9 mouse cellular contexts compared by ENCODE assay signal in genomic region chr2:25291184-25292053, GRCm38 (mm10). TPM values are rescaled to one million over a fixed set of nuclear protein-coding genes. Genes with fewer than 3 reads are reported as not detected.
DNase-seq lines count a peak whose midpoint lies in the region; ATAC-seq and TF ChIP-seq lines count a peak whose summit lies in the region.
"Had no signal": no experiment of that assay in that cellular context is flagged by ENCODE, and none has a peak within 500 bp of the region (broad histone marks: within the 10 kb centered on the region; RNA-seq: fewer than 3 reads in every experiment).

No protein-coding gene starts in this region.

- H3K4me3 ChIP-seq in kidney, adult 2 months (ENCODE audit: insufficient read depth, low read depth, low read length): peak overlapping the region; percentile 29; the same call in 1 of the 2 replicates
- no peak overlapping the region for H3K4me3 ChIP-seq in forebrain, embryonic 11.5 days (ENCODE audit: low read depth, low read length)
- H3K4me3 ChIP-seq in limb, embryonic 10.5 days: peak overlapping the region; percentile 40
- peak overlapping the region; percentile 27 for H3K4me3 ChIP-seq in neural tube, embryonic 13.5 days

- no peaks in the 10 kb centered on the region for H3K36me3 ChIP-seq in kidney, adult 2 months (ENCODE audit: control insufficient read depth, insufficient read depth, low read length)
- H3K36me3 ChIP-seq in forebrain, embryonic 11.5 days (ENCODE audit: control insufficient read depth, insufficient read depth, low read length): no peaks in the 10 kb centered on the region
- H3K36me3 ChIP-seq in limb, embryonic 10.5 days: peaks cover 4% of the 10 kb centered on the region
- peaks cover 17% of the 10 kb centered on the region for H3K36me3 ChIP-seq in neural tube, embryonic 13.5 days

- peak overlapping the region; percentile 26; the same call in 1 of the 2 replicates for H3K4me2 ChIP-seq in forebrain, embryonic 11.5 days (ENCODE audit: low read depth, low read length, severe bottlenecking)
- H3K4me2 ChIP-seq in neural tube, embryonic 13.5 days: peak overlapping the region; percentile 49

- H3K9ac ChIP-seq in forebrain, embryonic 11.5 days (ENCODE audit: low read length): no peak overlapping the region
- H3K9ac ChIP-seq in neural tube, embryonic 13.5 days: peak overlapping the region; percentile 49

- H3K4me1 ChIP-seq in kidney, adult 2 months (ENCODE audit: control insufficient read depth, insufficient read depth, low read length): peaks cover 6% of the 10 kb centered on the region
- peaks cover 3% of the 10 kb centered on the region; the same call in 1 of the 2 replicates for H3K4me1 ChIP-seq in forebrain, embryonic 11.5 days (replicated peaks; ENCODE audit: control insufficient read depth, insufficient read depth, low read length)
- peaks cover 27% of the 10 kb centered on the region for H3K4me1 ChIP-seq in limb, embryonic 10.5 days
- H3K4me1 ChIP-seq in neural tube, embryonic 13.5 days (replicated peaks): peaks cover 39% of the 10 kb centered on the region

- no peaks in the 10 kb centered on the region for H3K9me3 ChIP-seq in forebrain, embryonic 11.5 days (ENCODE audit: control insufficient read depth, low read length)
- no peaks in the 10 kb centered on the region for H3K9me3 ChIP-seq in limb, embryonic 10.5 days (replicated peaks)
- no peaks in the 10 kb centered on the region for H3K9me3 ChIP-seq in neural tube, embryonic 13.5 days

- H3K27ac ChIP-seq in kidney, adult 2 months (ENCODE audit: insufficient read depth, low read depth, low read length): no peak overlapping the region
- H3K27ac ChIP-seq in forebrain, embryonic 11.5 days (ENCODE audit: low read depth, low read length): no peak overlapping the region
- no peak overlapping the region for H3K27ac ChIP-seq in limb, embryonic 10.5 days
- H3K27ac ChIP-seq in neural tube, embryonic 13.5 days (replicated peaks): no peak overlapping the region

- TF ChIP-seq CTCF in kidney, adult 2 months (conservative IDR thresholded peaks at IDR 0.05; ENCODE audit: insufficient read depth, insufficient read length, low read depth, low read length): no peak

- 7% methylated on average over 32 of the region's 32 CpGs for WGBS in kidney, adult 2 months
- WGBS in forebrain, embryonic 11.5 days: 6% methylated on average over 31 of the region's 32 CpGs
- WGBS in limb, embryonic 10.5 days: 7% methylated on average over 32 of the region's 32 CpGs
- WGBS in neural tube, embryonic 13.5 days: 6% methylated on average over 32 of the region's 32 CpGs

- no peaks in the 10 kb centered on the region; the same call in 1 of the 2 replicates for H3K27me3 ChIP-seq in kidney, adult 2 months (replicated peaks; ENCODE audit: control insufficient read depth, insufficient read depth, low read length)
- peaks cover 52% of the 10 kb centered on the region for H3K27me3 ChIP-seq in forebrain, embryonic 11.5 days (ENCODE audit: control insufficient read depth, insufficient read depth, low read length)
- H3K27me3 ChIP-seq in limb, embryonic 10.5 days (ENCODE audit: low read depth, poor library complexity, severe bottlenecking): peaks cover 100% of the 10 kb centered on the region
- peaks cover 88% of the 10 kb centered on the region for H3K27me3 ChIP-seq in neural tube, embryonic 13.5 days

- TF ChIP-seq POLR2A in kidney, adult 2 months (IDR thresholded peaks at IDR 0.05; ENCODE audit: low read depth, low read length): no peak

- peak; percentile 25 for DNase-seq in kidney, adult 2 months
- DNase-seq in kidney, adult 8-10 months: no peak
- DNase-seq in forebrain, embryonic 11.5 days (ENCODE audit: low spot score): no peak
- peak; percentile 46 for DNase-seq in limb, embryonic 10.5 days (ENCODE audit: low spot score)
- no peak for DNase-seq in urinary bladder, postnatal 4 days (ENCODE audit: low spot score in 2 of 2)
- no peak for DNase-seq in layer of hippocampus, postnatal 25 days (ENCODE audit: extremely low spot score in 1 of 2, low spot score in 1 of 2)
- no peak for DNase-seq in gastrocnemius, adult 18-20 months (ENCODE audit: low spot score)

- ATAC-seq in forebrain, embryonic 11.5 days (replicated peaks; ENCODE audit: low FRiP score): peak; percentile 25; the same call in 1 of the 2 replicates
- ATAC-seq in neural tube, embryonic 13.5 days (ENCODE audit: low read depth): no peak
- ATAC-seq: Patski had no signal

RNA-seq across cellular contexts. Expression of gene Lrrc26, which starts 1.7 kb away (rescaled TPM):
- polyA plus RNA-seq in kidney, adult 2 months (2012; rRNA removed): 2.7 and 3.0 TPM in 2 replicates
- polyA plus RNA-seq in forebrain, embryonic 11.5 days (2014; fragmentation: Nextera tagmentation; extraction: Ambion mirVana): not detected in 2 replicates
- not detected in 2 replicates for polyA plus RNA-seq in limb, embryonic 10.5 days (2016; fragmentation: Nextera tagmentation; extraction: Ambion mirVana)
- polyA plus RNA-seq in neural tube, embryonic 13.5 days (2015; fragmentation: Nextera tagmentation; extraction: Ambion mirVana): not detected in 2 replicates
- not detected for total RNA-seq in layer of hippocampus, postnatal 25 days (2021)
- not detected for total RNA-seq in gastrocnemius, adult 18-20 months (2021)
- polyA plus RNA-seq: Patski had no signal

RNA-seq across cellular contexts. Expression of gene Tmem210, which starts 3.5 kb away (rescaled TPM):
- not detected in 2 replicates for polyA plus RNA-seq in kidney, adult 2 months (2012; rRNA removed)
- not detected in 2 replicates for polyA plus RNA-seq in forebrain, embryonic 11.5 days (2014; fragmentation: Nextera tagmentation; extraction: Ambion mirVana)
- not detected in 2 replicates for polyA plus RNA-seq in limb, embryonic 10.5 days (2016; fragmentation: Nextera tagmentation; extraction: Ambion mirVana)
- polyA plus RNA-seq in neural tube, embryonic 13.5 days (2015; fragmentation: Nextera tagmentation; extraction: Ambion mirVana): not detected in 2 replicates
- not detected for total RNA-seq in layer of hippocampus, postnatal 25 days (2021)
- total RNA-seq in gastrocnemius, adult 18-20 months (2021): not detected
- polyA plus RNA-seq: Patski had no signal

RNA-seq across cellular contexts. Expression of gene Anapc2, which starts 19.1 kb away (rescaled TPM):
- 82.6 and 92.3 TPM in 2 replicates for polyA plus RNA-seq in kidney, adult 2 months (2012; rRNA removed)
- 116 and 126 TPM in 2 replicates for polyA plus RNA-seq in forebrain, embryonic 11.5 days (2014; fragmentation: Nextera tagmentation; extraction: Ambion mirVana)
- 138 and 153 TPM in 2 replicates for polyA plus RNA-seq in limb, embryonic 10.5 days (2016; fragmentation: Nextera tagmentation; extraction: Ambion mirVana)
- polyA plus RNA-seq in neural tube, embryonic 13.5 days (2015; fragmentation: Nextera tagmentation; extraction: Ambion mirVana): 128 and 131 TPM in 2 replicates
- 10 to 100 TPM; 85.1 to 86.5 TPM for total RNA-seq in layer of hippocampus, postnatal 25 days (2021)
- total RNA-seq in gastrocnemius, adult 18-20 months (2021): 10 to 100 TPM; 27.6 to 30.4 TPM

RNA-seq across cellular contexts. Expression of gene Ssna1, which starts 19.2 kb away (rescaled TPM):
- 46.2 and 48.8 TPM in 2 replicates for polyA plus RNA-seq in kidney, adult 2 months (2012; rRNA removed)
- polyA plus RNA-seq in forebrain, embryonic 11.5 days (2014; fragmentation: Nextera tagmentation; extraction: Ambion mirVana): 222 and 238 TPM in 2 replicates
- polyA plus RNA-seq in limb, embryonic 10.5 days (2016; fragmentation: Nextera tagmentation; extraction: Ambion mirVana): 235 and 243 TPM in 2 replicates
- 187 and 206 TPM in 2 replicates for polyA plus RNA-seq in neural tube, embryonic 13.5 days (2015; fragmentation: Nextera tagmentation; extraction: Ambion mirVana)
- total RNA-seq in layer of hippocampus, postnatal 25 days (2021): 10 to 100 TPM; 69.2 to 71.6 TPM
- 10 to 100 TPM; 27.9 to 30.9 TPM for total RNA-seq in gastrocnemius, adult 18-20 months (2021)

RNA-seq across cellular contexts. Expression of gene Grin1, which starts 27.6 kb away (rescaled TPM):
- polyA plus RNA-seq in kidney, adult 2 months (2012; rRNA removed): 0.34 and 0.41 TPM in 2 replicates
- 1.7 and 2.1 TPM in 2 replicates for polyA plus RNA-seq in forebrain, embryonic 11.5 days (2014; fragmentation: Nextera tagmentation; extraction: Ambion mirVana)
- polyA plus RNA-seq in limb, embryonic 10.5 days (2016; fragmentation: Nextera tagmentation; extraction: Ambion mirVana): 0.30 and 0.46 TPM in 2 replicates
- 27.1 and 30.2 TPM in 2 replicates for polyA plus RNA-seq in neural tube, embryonic 13.5 days (2015; fragmentation: Nextera tagmentation; extraction: Ambion mirVana)
- total RNA-seq in layer of hippocampus, postnatal 25 days (2021): 100 to 1,000 TPM; 405 to 487 TPM
- not detected for total RNA-seq in gastrocnemius, adult 18-20 months (2021)

Comparison
In these comparisons a context has a peak if more than half of its experiments do, and no peak if none do; other contexts are left out.
1. DNase-seq: peak in kidney, adult 2 months (single experiment) and limb, embryonic 10.5 days (single experiment); none in kidney, adult 8-10 months (0 of 2), forebrain, embryonic 11.5 days (single experiment), urinary bladder, postnatal 4 days (0 of 2), layer of hippocampus, postnatal 25 days (0 of 2) and gastrocnemius, adult 18-20 months (single experiment).